ENCODE assay signal across 23 mouse cellular contexts in the genomic region with DNA sequence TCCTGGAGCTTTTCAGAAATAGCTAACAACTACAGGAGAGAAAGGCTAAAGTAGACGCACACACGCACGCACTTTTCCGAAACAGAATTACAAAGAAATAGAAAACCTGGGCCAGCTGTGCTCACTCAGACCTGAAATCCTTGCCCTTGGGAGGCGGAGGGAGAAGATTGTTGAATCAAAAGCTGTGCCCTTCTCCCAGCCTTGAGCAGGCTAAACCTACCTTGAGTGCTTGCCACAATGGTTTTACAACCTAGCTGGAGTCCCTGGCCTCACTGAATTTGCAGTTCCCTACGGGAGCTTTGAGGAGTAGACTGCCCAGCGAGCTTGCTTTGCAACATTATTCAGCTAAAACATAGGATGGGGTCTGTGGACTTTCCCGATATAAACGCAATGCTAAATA.
"Had no signal": no experiment of that assay in that cellular context is flagged by ENCODE, and none has a peak within 500 bp of the region (broad histone marks: within the 10 kb centered on the region; RNA-seq: fewer than 3 reads in every experiment).

No protein-coding gene starts in this region.

- DNase-seq: gastrocnemius, adult 2 months; gastrocnemius, postnatal 10 days; gastrocnemius, postnatal 25 days; heart, adult 18-20 months; heart, postnatal 10 days; heart, postnatal 4 days; kidney, adult 11 months; kidney, adult 2 months; kidney, adult 9 months; kidney, postnatal 14 days; kidney, postnatal 36 days had no signal

- H3K27ac ChIP-seq: gastrocnemius, adult 2 months; hindbrain, embryonic 10.5 days; hindbrain, embryonic 13.5 days; hindbrain, embryonic 15.5 days; hindbrain, postnatal 0 days; kidney, embryonic 15.5 days; kidney, postnatal 0 days; left cerebral cortex, adult 2 months; limb, embryonic 13.5 days; limb, embryonic 15.5 days; liver, embryonic 12.5 days; liver, embryonic 14.5 days had no signal

- H3K36me3 ChIP-seq: heart, embryonic 12.5 days; hindbrain, embryonic 10.5 days; hindbrain, embryonic 13.5 days; hindbrain, embryonic 15.5 days; kidney, embryonic 15.5 days; limb, embryonic 13.5 days; limb, embryonic 15.5 days; liver, embryonic 12.5 days had no signal

- H3K9me3 ChIP-seq: heart, embryonic 12.5 days; hindbrain, embryonic 10.5 days; hindbrain, embryonic 13.5 days; hindbrain, embryonic 15.5 days; kidney, embryonic 15.5 days; limb, embryonic 13.5 days; limb, embryonic 15.5 days; liver, embryonic 12.5 days had no signal

- H3K4me1 ChIP-seq: heart, embryonic 12.5 days; hindbrain, embryonic 10.5 days; hindbrain, embryonic 13.5 days; hindbrain, embryonic 15.5 days; kidney, embryonic 15.5 days; limb, embryonic 13.5 days; limb, embryonic 15.5 days; liver, embryonic 12.5 days had no signal

- H3K4me3 ChIP-seq: gastrocnemius, adult 2 months; heart, embryonic 12.5 days; hindbrain, embryonic 10.5 days; hindbrain, embryonic 13.5 days; hindbrain, embryonic 15.5 days; kidney, embryonic 15.5 days; left cerebral cortex, adult 2 months; limb, embryonic 13.5 days; limb, embryonic 15.5 days; liver, embryonic 12.5 days had no signal

- H3K27me3 ChIP-seq: heart, embryonic 12.5 days; hindbrain, embryonic 13.5 days; hindbrain, embryonic 15.5 days; kidney, embryonic 15.5 days; limb, embryonic 13.5 days; limb, embryonic 15.5 days; liver, embryonic 12.5 days had no signal
